Mouse (Mus musculus): ENCODE data around the gene Dera.
"Not testable (repeated sequence)": the region's sequence is repeated elsewhere in the genome, so short reads cannot be mapped to it uniquely, and the experiment has no call there.

Gene Dera

GRCm38 (mm10) chr6:137754056-137754856, at the start of gene Dera:
Gene Dera (plus strand): TSS chr6:137754546.
- DNase-seq (ENCODE audit: low read depth): peak; percentile 94

GRCm38 (mm10) chr6:137706209-137706608, 48.1 kb upstream of the Dera start:
- DNase-seq (ENCODE audit: low read depth): no peak

- not testable (repeated sequence) for DNase-seq (ENCODE audit: low read depth)
Measured at GRCm38 (mm10) chr6:137708726-137709405, 45.5 kb upstream of the Dera start.

- peak; percentile 89 for DNase-seq (ENCODE audit: low read depth)
Measured at GRCm38 (mm10) chr6:137710179-137711037, 43.9 kb upstream of the Dera start.

DNA sequence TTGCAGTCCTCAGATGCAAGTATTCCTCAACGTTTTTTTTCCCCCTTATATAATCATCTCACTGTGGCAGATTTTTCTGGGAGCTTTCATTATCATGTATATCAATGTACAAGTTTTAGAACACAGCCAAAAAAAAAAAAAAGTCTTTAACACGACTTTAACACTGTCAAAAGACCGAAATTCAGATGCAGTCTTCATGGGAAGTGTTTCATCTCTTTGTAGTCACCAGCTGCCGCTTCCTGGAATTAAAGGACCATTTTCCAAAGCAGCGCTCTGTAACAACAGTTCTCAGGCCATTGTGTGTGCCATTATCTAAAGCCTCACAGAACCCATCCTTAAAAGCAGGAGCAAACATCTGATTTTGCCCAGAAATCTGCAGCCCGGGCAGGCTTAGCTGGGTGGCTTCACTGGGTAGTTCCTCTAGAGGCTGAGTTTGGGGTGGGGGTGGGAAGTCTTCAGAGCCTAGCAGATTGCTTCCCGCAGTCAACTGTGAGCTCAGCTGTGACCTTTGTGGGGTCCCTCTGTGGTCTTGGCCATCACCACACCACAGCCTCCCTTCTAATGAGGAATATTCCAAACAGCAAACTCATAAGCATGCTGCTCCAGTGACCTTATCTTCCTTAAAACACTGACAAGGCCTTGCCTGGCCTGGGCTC, 41.6 kb upstream of the Dera start:
- DNase-seq (ENCODE audit: low read depth): no peak

- no peak for DNase-seq (ENCODE audit: low read depth)
Measured at GRCm38 (mm10) chr6:137713310-137713664, 41.1 kb upstream of the Dera start.

DNA sequence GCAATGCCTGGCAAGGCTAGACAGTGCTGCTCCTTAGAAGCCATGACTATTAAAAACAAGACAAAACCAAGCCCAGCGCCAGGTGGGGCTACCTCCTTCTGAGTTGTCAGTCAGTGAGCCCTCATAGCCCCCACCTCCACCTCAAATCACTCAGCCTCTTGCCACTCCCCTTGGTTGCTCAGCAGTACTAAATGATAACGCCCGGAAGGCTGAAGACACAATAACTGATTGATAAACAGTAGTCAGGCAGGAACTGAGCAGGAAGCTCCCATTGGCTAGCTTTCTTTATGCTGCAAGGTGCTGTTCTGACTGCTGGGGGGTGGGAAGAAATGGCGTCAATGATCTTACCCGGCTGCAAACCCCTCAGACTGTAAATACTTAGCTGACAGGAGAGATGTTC, 37.5 kb upstream of the Dera start:
- no peak for DNase-seq (ENCODE audit: low read depth)

- peak; percentile 55 for DNase-seq (ENCODE audit: low read depth)
Measured at GRCm38 (mm10) chr6:137722220-137722931, 32.0 kb upstream of the Dera start.

GRCm38 (mm10) chr6:137723898-137724297, 30.4 kb upstream of the Dera start:
- DNase-seq (ENCODE audit: low read depth): peak; percentile 88

DNA sequence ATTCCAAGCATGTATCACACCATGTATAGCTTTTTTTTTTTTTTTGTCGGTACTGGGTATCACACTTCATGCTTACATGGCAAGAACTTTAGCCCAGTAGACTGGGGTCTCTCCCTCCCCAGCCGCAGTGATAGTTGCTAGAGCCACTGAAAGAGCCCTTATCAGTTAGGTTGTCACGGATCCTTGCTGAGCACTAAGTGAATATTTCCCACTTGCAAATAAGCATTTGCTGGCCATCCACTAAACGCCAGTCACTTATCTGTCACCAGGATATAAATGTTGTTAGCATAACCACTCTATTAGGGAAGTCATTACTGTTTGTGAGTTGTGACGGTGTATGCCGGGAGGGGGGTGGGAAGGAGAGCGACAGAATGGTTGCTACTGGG, 19.9 kb upstream of the Dera start:
- peak; percentile 24 for DNase-seq (ENCODE audit: low read depth)

GRCm38 (mm10) chr6:137734846-137735609, 19.3 kb upstream of the Dera start, which contains the start of gene Strap:
Gene Strap (plus strand): TSS chr6:137735078.
- peak; percentile 98 for DNase-seq (ENCODE audit: low read depth)

GRCm38 (mm10) chr6:137735671-137736238, 18.6 kb upstream of the Dera start:
- DNase-seq (ENCODE audit: low read depth): peak; percentile 45

GRCm38 (mm10) chr6:137740972-137741371, 13.4 kb upstream of the Dera start:
- no peak for DNase-seq (ENCODE audit: low read depth)

GRCm38 (mm10) chr6:137744700-137745099, 9.6 kb upstream of the Dera start:
- no peak for DNase-seq (ENCODE audit: low read depth)

DNA sequence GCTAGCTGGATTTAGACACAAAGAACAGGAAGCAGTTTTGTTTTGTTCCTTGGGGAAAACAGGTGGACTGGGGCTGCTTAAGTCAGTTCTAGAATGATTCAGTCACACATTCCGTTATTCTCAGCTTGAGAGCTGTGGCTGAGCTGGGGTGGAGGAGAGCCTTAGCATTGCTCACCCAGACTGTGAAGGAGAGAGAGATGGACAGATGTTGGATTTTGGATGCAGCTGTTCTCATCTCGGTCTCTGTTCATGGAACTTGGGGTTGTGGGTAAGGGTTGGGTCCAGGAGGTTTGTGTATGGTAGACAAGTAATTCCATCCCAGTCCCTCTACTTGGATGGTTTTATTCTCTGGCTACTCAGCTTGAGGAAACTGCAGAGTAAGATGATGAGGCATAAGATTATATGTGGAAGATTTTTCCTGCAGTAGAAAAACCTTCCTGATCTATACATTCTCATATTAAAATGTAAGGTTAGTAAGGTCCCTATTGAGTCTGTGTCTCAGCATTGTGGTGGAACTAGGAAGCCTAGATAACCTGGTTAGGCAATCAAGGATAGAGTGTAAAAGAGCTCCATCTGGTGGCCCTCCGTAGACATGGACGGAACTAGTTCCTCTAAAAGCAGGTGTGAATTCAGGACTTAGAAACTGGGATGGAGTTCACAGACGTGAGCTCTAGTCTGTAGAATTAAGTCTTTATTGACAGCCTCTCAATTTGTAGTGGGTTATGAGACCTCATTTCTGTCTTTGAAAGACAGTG, 7.0 kb upstream of the Dera start:
- DNase-seq (ENCODE audit: low read depth): peak; percentile 65

DNA sequence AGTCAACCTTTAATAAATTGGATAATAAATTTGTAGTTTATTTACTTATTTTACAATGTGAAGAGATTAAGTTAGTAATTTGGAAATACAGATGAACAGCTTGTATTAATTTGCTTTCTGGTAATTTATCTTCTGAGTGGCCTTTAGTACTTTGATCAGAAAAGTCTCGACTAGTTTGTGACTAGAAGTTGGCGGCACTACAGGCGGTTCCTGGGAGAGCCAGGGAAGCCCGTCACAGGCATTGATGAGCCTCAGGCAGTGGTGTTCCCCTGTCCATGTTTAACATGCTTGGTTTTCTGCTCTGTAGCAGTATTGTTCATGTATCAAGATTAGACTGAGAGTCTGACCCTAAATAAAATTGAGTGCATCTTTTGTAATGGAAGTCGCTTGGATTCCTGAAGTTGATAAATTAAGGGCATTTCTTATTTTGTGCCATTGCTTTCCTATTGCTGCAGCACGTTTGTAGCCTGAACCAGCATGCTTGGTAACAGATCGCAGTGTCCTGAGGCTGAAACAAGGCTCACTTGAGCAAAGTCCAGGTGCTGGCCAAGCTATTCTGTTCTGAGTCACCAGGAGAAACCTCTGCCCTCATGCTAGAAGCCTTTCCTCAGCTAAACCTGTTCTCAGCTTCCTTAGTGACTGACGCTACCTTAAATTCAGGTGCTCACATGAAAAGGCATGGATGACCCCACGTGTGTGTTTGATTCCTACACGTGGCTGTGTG, 2.6 kb upstream of the Dera start:
- DNase-seq (ENCODE audit: low read depth): no peak

DNA sequence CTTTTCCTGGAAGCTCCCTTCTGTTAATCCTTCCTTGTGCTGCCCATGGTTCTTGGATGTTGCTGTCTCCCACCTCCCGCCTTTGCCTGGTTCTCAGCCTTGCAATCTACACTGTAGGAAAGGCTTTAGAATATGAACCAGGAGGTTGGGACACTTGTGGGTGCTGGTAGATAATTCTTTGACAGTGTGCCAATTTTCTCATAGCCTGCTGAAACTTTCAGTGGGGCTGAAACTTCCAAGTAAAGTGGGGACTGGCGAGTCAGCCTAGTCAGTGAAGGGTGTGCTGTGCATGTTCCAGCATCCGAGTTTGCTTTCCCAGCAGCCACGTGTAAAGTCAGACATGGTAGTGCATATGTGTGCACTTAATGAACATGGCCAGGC, 2.1 kb upstream of the Dera start:
- no peak for DNase-seq (ENCODE audit: low read depth)

- no peak for DNase-seq (ENCODE audit: low read depth)
Measured at GRCm38 (mm10) chr6:137754857-137755232, 499 bp downstream of the Dera start.

DNA sequence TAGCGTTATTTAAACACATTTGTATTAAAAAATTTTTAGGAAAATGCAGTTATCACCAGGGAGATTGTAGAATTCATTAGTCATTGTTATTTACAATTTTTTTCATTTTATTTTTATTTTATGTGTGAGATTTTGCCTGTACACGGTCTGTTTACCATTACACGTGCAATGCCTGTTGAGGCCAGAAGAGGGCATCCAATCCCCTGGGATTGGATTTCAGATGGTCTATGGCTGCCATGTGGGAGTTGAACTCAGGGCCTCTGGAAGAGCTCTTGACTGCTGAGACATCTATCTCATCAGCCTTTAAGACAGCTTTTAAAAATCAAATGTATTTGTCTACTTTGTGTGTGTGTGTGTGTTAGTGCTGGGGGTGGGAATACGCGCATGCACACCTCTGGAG, 2.0 kb downstream of the Dera start:
- peak; percentile 82 for DNase-seq (ENCODE audit: low read depth)

Measured in NIH3T3 (cell line).